ENCODE assay signal across 12 mouse cellular contexts in genomic region chr4:149944214-149944613, GRCm38 (mm10). TPM values are rescaled to one million over a fixed set of nuclear protein-coding genes. Genes with fewer than 3 reads are reported as not detected.
A peak's percentile ranks its signal among the peaks of the same experiment; 100 is the strongest.
DNase-seq lines count a peak whose midpoint lies in the region; ATAC-seq and TF ChIP-seq lines count a peak whose summit lies in the region.
"Had no signal": no experiment of that assay in that cellular context is flagged by ENCODE, and none has a peak within 500 bp of the region (broad histone marks: within the 10 kb centered on the region; RNA-seq: fewer than 3 reads in every experiment).

No protein-coding gene starts in this region.

- H3K27me3 ChIP-seq in intestine, embryonic 14.5 days (replicated peaks; ENCODE audit: control insufficient read depth, insufficient read depth, low read length), result no peaks in the 10 kb centered on the region
- H3K27me3 ChIP-seq in intestine, postnatal 0 days (replicated peaks; ENCODE audit: control insufficient read depth, insufficient read depth, low read length), result no peaks in the 10 kb centered on the region
- no peaks in the 10 kb centered on the region for H3K27me3 ChIP-seq in embryonic facial prominence, embryonic 14.5 days (replicated peaks; ENCODE audit: control insufficient read depth, insufficient read depth, low read length)
- H3K27me3 ChIP-seq in limb, embryonic 15.5 days, result no peaks in the 10 kb centered on the region; the same call in 1 of the 2 replicates

- H3K9me3 ChIP-seq in intestine, embryonic 14.5 days (ENCODE audit: control insufficient read depth, low read length), result no peaks in the 10 kb centered on the region
- no peaks in the 10 kb centered on the region for H3K9me3 ChIP-seq in intestine, postnatal 0 days (ENCODE audit: control insufficient read depth)
- no peaks in the 10 kb centered on the region for H3K9me3 ChIP-seq in embryonic facial prominence, embryonic 14.5 days (ENCODE audit: control insufficient read depth, low read length)
- H3K9me3 ChIP-seq in limb, embryonic 15.5 days, result no peaks in the 10 kb centered on the region
- H3K9me3 ChIP-seq: liver, embryonic 13.5 days had no signal

- H3K36me3 ChIP-seq in intestine, embryonic 14.5 days (ENCODE audit: control insufficient read depth, insufficient read depth, low read length), result no peaks in the 10 kb centered on the region
- no peaks in the 10 kb centered on the region for H3K36me3 ChIP-seq in intestine, postnatal 0 days (ENCODE audit: control insufficient read depth, insufficient read depth)
- no peaks in the 10 kb centered on the region for H3K36me3 ChIP-seq in embryonic facial prominence, embryonic 14.5 days (ENCODE audit: control insufficient read depth, insufficient read depth, low read length)
- H3K36me3 ChIP-seq in limb, embryonic 15.5 days, result no peaks in the 10 kb centered on the region
- H3K36me3 ChIP-seq: liver, embryonic 13.5 days had no signal

- H3K9ac ChIP-seq in intestine, embryonic 14.5 days (ENCODE audit: low read length), result 0 out of 2 replicates have a peak overlapping the region, but pooled peaks have one; percentile 16
- no peak overlapping the region for H3K9ac ChIP-seq in intestine, postnatal 0 days (ENCODE audit: low read depth, low read length)
- peak overlapping the region; percentile 15; the same call in 1 of the 2 replicates for H3K9ac ChIP-seq in embryonic facial prominence, embryonic 14.5 days (ENCODE audit: low read depth, low read length)
- H3K9ac ChIP-seq in limb, embryonic 15.5 days, result no peak overlapping the region
- H3K9ac ChIP-seq: liver, embryonic 13.5 days had no signal

- no peak for TF ChIP-seq CTCF in intestine, postnatal 0 days (IDR thresholded peaks at IDR 0.05; ENCODE audit: low read depth)

- H3K27ac ChIP-seq in intestine, embryonic 14.5 days (ENCODE audit: low read depth), result peak overlapping the region; percentile 79
- H3K27ac ChIP-seq in intestine, postnatal 0 days (ENCODE audit: low read depth, low read length), result no peak overlapping the region
- H3K27ac ChIP-seq in embryonic facial prominence, embryonic 14.5 days (replicated peaks; ENCODE audit: low read depth, low read length), result no peak overlapping the region
- H3K27ac ChIP-seq in limb, embryonic 15.5 days, result peak overlapping the region; percentile 30; the same call in 1 of the 2 replicates
- H3K27ac ChIP-seq: liver, embryonic 13.5 days had no signal

- H3K4me2 ChIP-seq in intestine, embryonic 14.5 days (ENCODE audit: low read length), result peak overlapping the region; percentile 6; the same call in 1 of the 2 replicates
- H3K4me2 ChIP-seq in intestine, postnatal 0 days (replicated peaks; ENCODE audit: low read depth), result no peak overlapping the region
- H3K4me2 ChIP-seq in embryonic facial prominence, embryonic 14.5 days (ENCODE audit: low read depth, low read length), result no peak overlapping the region
- no peak overlapping the region for H3K4me2 ChIP-seq in limb, embryonic 15.5 days
- H3K4me2 ChIP-seq: heart, embryonic 11.5 days; liver, embryonic 13.5 days had no signal

- no peak for ATAC-seq in intestine, embryonic 14.5 days (replicated peaks; ENCODE audit: low FRiP score, low TSS enrichment, low read depth)
- no peak for ATAC-seq in intestine, postnatal 0 days
- no peak for ATAC-seq in embryonic facial prominence, embryonic 14.5 days (ENCODE audit: low read depth)
- ATAC-seq in limb, embryonic 15.5 days (ENCODE audit: insufficient number of reproducible peaks, low FRiP score, low TSS enrichment, low read depth), result no peak
- ATAC-seq in megakaryocyte progenitor cell, adult 5-6 weeks (replicated peaks; ENCODE audit: poor library complexity), result no peak

- WGBS in intestine, embryonic 14.5 days, result 34% methylated on average over 12 of the region's 12 CpGs
- WGBS in intestine, postnatal 0 days, result 57% methylated on average over 12 of the region's 12 CpGs
- 37% methylated on average over 12 of the region's 12 CpGs for WGBS in embryonic facial prominence, embryonic 14.5 days
- WGBS in limb, embryonic 15.5 days, result 38% methylated on average over 12 of the region's 12 CpGs

- H3K4me3 ChIP-seq in intestine, embryonic 14.5 days (ENCODE audit: low read depth, low read length), result no peak overlapping the region
- no peak overlapping the region for H3K4me3 ChIP-seq in intestine, postnatal 0 days (ENCODE audit: low read depth, low read length)
- H3K4me3 ChIP-seq in embryonic facial prominence, embryonic 14.5 days (ENCODE audit: low read depth, low read length), result no peak overlapping the region
- no peak overlapping the region for H3K4me3 ChIP-seq in limb, embryonic 15.5 days
- H3K4me3 ChIP-seq: gastrocnemius, adult 2 months; liver, embryonic 13.5 days had no signal

- H3K4me1 ChIP-seq in intestine, embryonic 14.5 days (replicated peaks; ENCODE audit: control insufficient read depth, insufficient read depth, low read length), result peaks cover 45% of the 10 kb centered on the region
- 0 out of 2 replicates have a peak, but pooled peaks cover 21% of the 10 kb centered on the region for H3K4me1 ChIP-seq in intestine, postnatal 0 days (replicated peaks; ENCODE audit: control insufficient read depth, insufficient read depth, low read length)
- peaks cover 54% of the 10 kb centered on the region for H3K4me1 ChIP-seq in embryonic facial prominence, embryonic 14.5 days (ENCODE audit: control insufficient read depth, insufficient read depth, low read length)
- H3K4me1 ChIP-seq in limb, embryonic 15.5 days, result peaks cover 95% of the 10 kb centered on the region
- H3K4me1 ChIP-seq: liver, embryonic 13.5 days had no signal

- DNase-seq in intestine, embryonic 14.5 days (ENCODE audit: low spot score), result no peak
- peak; percentile 39 for DNase-seq in embryo, embryonic 10 days (ENCODE audit: low spot score)
- DNase-seq in embryonic facial prominence, embryonic 14.5 days (ENCODE audit: low spot score), result no peak
- no peak for DNase-seq in spleen, postnatal 14 days (ENCODE audit: low spot score in 2 of 2)
- no peak for DNase-seq in gastrocnemius, adult 18-20 months (ENCODE audit: low spot score)
- DNase-seq: cerebellum, postnatal 14 days; gastrocnemius, adult 2 months; liver, embryonic 13.5 days had no signal

RNA-seq across cellular contexts. Expression of gene Spsb1, which starts 10.6 kb away (rescaled TPM):
- 17.0 and 19.9 TPM in 2 replicates for polyA plus RNA-seq in intestine, embryonic 14.5 days (2014; fragmentation: Nextera tagmentation; extraction: Ambion mirVana)
- 26.4 and 26.5 TPM in 2 replicates for polyA plus RNA-seq in intestine, postnatal 0 days (2015; fragmentation: Nextera tagmentation; extraction: Ambion mirVana)
- polyA plus RNA-seq in embryonic facial prominence, embryonic 14.5 days (2014; fragmentation: Nextera tagmentation; extraction: Ambion mirVana), result 16.3 and 19.6 TPM in 2 replicates
- 24.6 and 27.1 TPM in 2 replicates for polyA plus RNA-seq in limb, embryonic 15.5 days (2015; fragmentation: Nextera tagmentation; extraction: Ambion mirVana)
- total RNA-seq in gastrocnemius, adult 18-20 months (2021), result 1 to 10 TPM; 5.9 to 9.6 TPM
- total RNA-seq in megakaryocyte progenitor cell, adult 5-6 weeks (2015), result 0.05 and 0.27 TPM in 2 replicates
- 0.41 TPM in 1 of 2 replicates, not detected in the other for total RNA-seq in megakaryocyte progenitor cell, adult 5-6 weeks (2017)

Comparison
In these comparisons a context has a peak if more than half of its experiments do, and no peak if none do; other contexts are left out.
1. H3K27ac ChIP-seq: peak in intestine, embryonic 14.5 days (single experiment) and limb, embryonic 15.5 days (single experiment); none in intestine, postnatal 0 days (single experiment) and embryonic facial prominence, embryonic 14.5 days (single experiment).
2. H3K9ac ChIP-seq: peak in intestine, embryonic 14.5 days (single experiment) and embryonic facial prominence, embryonic 14.5 days (single experiment); none in intestine, postnatal 0 days (single experiment) and limb, embryonic 15.5 days (single experiment).